Mouse (Mus musculus) lung, adult 2 months (tissue): Measurements from ENCODE around the gene Cd79a. TPM values are rescaled to one million over a fixed set of nuclear protein-coding genes. Genes with fewer than 3 reads are reported as not detected.
A peak's percentile ranks its signal among the peaks of the same experiment; 100 is the strongest.
"Not testable (repeated sequence)": the region's sequence is repeated elsewhere in the genome, so short reads cannot be mapped to it uniquely, and the experiment has no call there.

Experiments
- DNase-seq: peaks from one replicate; pipeline ENCODE4 v3.0.0; 2022
- H3K4me1 ChIP-seq: fragments of 200-500 bp; 2 replicates; pipeline ENCODE4 v1.6.1; 2011; ENCODE audit warnings: low read length; ENCODE audit not compliant: control insufficient read depth, insufficient read depth
- H3K4me3 ChIP-seq: fragments of 200-500 bp; replicated peaks from 2 replicates; pipeline ENCODE3; 2011; ENCODE audit warnings: low read depth, mild to moderate bottlenecking, control low read depth, low read length; ENCODE audit errors: extremely low read depth
- CTCF ChIP-seq: fragments of 200-500 bp; IDR thresholded peaks from 2 replicates; pipeline ENCODE4 v1.5.1; 2011; ENCODE audit warnings: mild to moderate bottlenecking, low read length, control low read depth; ENCODE audit not compliant: insufficient read depth
- POLR2A ChIP-seq: fragments of 200-500 bp; IDR thresholded peaks from 2 replicates; pipeline ENCODE4 v1.6.1; 2011; ENCODE audit warnings: low read depth, mild to moderate bottlenecking, control low read depth, low read length, borderline replicate concordance; ENCODE audit errors: extremely low read depth
- WGBS: fragments of 180-500 bp; shearing (Covaris S2); methylation state at CpG from one replicate; pipeline ENCODE4 v1.1.7; 2018; 5-methylcytosine and 5-hydroxymethylcytosine counted together
- polyA plus RNA-seq: library from polyadenylated mRNA; depleted of rRNA; stranded (reverse); fragments of >200 nt; gene quantifications from 2 replicates; pipeline ENCODE4 v1.2.3, GENCODE M21; 2012

Cd79a gene
- polyA plus RNA-seq, 1 experiment, result 61.7 TPM

GRCm38 (mm10) chr7:24884693-24885291, 12.4 kb upstream of the Cd79a start:
- peak overlapping the region; percentile 88 for H3K4me3 ChIP-seq
- no peak for DNase-seq
- peaks cover 9% of the 10 kb centered on the region for H3K4me1 ChIP-seq
- TF ChIP-seq POLR2A (no peak), CTCF (no peak)
- under 1% methylated on average over 45 of the region's 47 CpGs for WGBS

GRCm38 (mm10) chr7:24885468-24886307, 11.5 kb upstream of the Cd79a start:
- no peak for TF ChIP-seq CTCF
- no peak for TF ChIP-seq POLR2A
- DNase-seq, result no peak
- Histone ChIP-seq H3K4me1 (peaks cover 10% of the 10 kb centered on the region), H3K4me3 (peak overlapping the region; percentile 36)
- 16% methylated on average over 12 of the region's 12 CpGs for WGBS

- Histone ChIP-seq H3K4me3 (peak overlapping the region; percentile 34), H3K4me1 (peaks cover 12% of the 10 kb centered on the region)
- 38% methylated on average over 4 of the region's 4 CpGs for WGBS
- no peak for TF ChIP-seq POLR2A
- TF ChIP-seq CTCF, result no peak
- DNase-seq, result no peak
Measured at GRCm38 (mm10) chr7:24886308-24886633, 10.9 kb upstream of the Cd79a start.

- TF ChIP-seq CTCF (no peak), POLR2A (no peak)
- H3K4me3 ChIP-seq, result no peak overlapping the region
- WGBS, result 64% methylated on average over 4 of the region's 4 CpGs
- DNase-seq, result no peak
- peaks cover 12% of the 10 kb centered on the region for H3K4me1 ChIP-seq
Measured at GRCm38 (mm10) chr7:24887096-24887495, 10.1 kb upstream of the Cd79a start.

GRCm38 (mm10) chr7:24889431-24890220, 7.6 kb upstream of the Cd79a start:
- H3K4me3 ChIP-seq, result no peak overlapping the region
- no peak for TF ChIP-seq POLR2A
- 70% methylated on average over 6 of the region's 6 CpGs for WGBS
- peaks cover 12% of the 10 kb centered on the region for H3K4me1 ChIP-seq
- no peak for DNase-seq

GRCm38 (mm10) chr7:24890281-24891216, 6.6 kb upstream of the Cd79a start:
- peaks cover 10% of the 10 kb centered on the region for H3K4me1 ChIP-seq
- no peak overlapping the region for H3K4me3 ChIP-seq
- WGBS, result 28% methylated on average over 10 of the region's 10 CpGs
- TF ChIP-seq CTCF (peak; percentile 100), POLR2A (peak; percentile 63; the same call in 1 of the 2 replicates)
- peak; percentile 78 for DNase-seq

- WGBS, result 69% methylated on average over 3 of the region's 3 CpGs
- Histone ChIP-seq H3K4me1 (peaks cover 4% of the 10 kb centered on the region; the same call in 1 of the 2 replicates), H3K4me3 (no peak overlapping the region)
- DNase-seq, result no peak
- no peak for TF ChIP-seq POLR2A
- no peak for TF ChIP-seq CTCF
Measured at GRCm38 (mm10) chr7:24891241-24892124, 5.7 kb upstream of the Cd79a start.

- no peak for DNase-seq
- Histone ChIP-seq H3K4me3 (no peak overlapping the region), H3K4me1 (peaks cover 4% of the 10 kb centered on the region; the same call in 1 of the 2 replicates)
- TF ChIP-seq POLR2A (no peak), CTCF (no peak)
- WGBS, result 41% methylated on average over 2 of the region's 2 CpGs
Measured at GRCm38 (mm10) chr7:24892125-24892583, 5.0 kb upstream of the Cd79a start.

GRCm38 (mm10) chr7:24895749-24896148, 1.4 kb upstream of the Cd79a start:
- DNase-seq, H3K4me1 ChIP-seq, H3K4me3 ChIP-seq: not testable (repeated sequence)
- 86% methylated on average over 2 of the region's 2 CpGs for WGBS
